Mouse (Mus musculus) intestine, postnatal 0 days (tissue): ENCODE results near the gene Plekhb1. TPM values are rescaled to one million over a fixed set of nuclear protein-coding genes. Genes with fewer than 3 reads are reported as not detected.

ENCODE experiments used
- ATAC-seq: fragments of 200-750 bp; cut with Nextera tagmentation; 2 replicates; pipeline ENCODE4 v1.8.0; 2017; ENCODE audit warnings: mild to moderate bottlenecking, moderate TSS enrichment, moderate library complexity
- H3K27ac ChIP-seq: fragments of 300-500 bp; sonication (generic); 2 replicates; pipeline ENCODE4 v1.5.1; 2014; ENCODE audit warnings: mild to moderate bottlenecking, low read depth, low read length, moderate library complexity
- H3K27me3 ChIP-seq: fragments of 300-500 bp; sonication (generic); replicated peaks from 2 replicates; pipeline ENCODE4 v1.6.1; 2014; ENCODE audit warnings: low read length, mixed read lengths; ENCODE audit not compliant: control insufficient read depth, insufficient read depth
- H3K36me3 ChIP-seq: fragments of 300-500 bp; sonication (generic); 2 replicates; pipeline ENCODE4 v1.6.1; 2014; ENCODE audit warnings: mild to moderate bottlenecking, moderate library complexity; ENCODE audit not compliant: control insufficient read depth, insufficient read depth
- H3K4me1 ChIP-seq: fragments of 300-500 bp; sonication (generic); replicated peaks from 2 replicates; pipeline ENCODE4 v1.6.1; 2014; ENCODE audit warnings: antibody characterized with exemption, low read length, mixed read lengths; ENCODE audit not compliant: control insufficient read depth, insufficient read depth
- H3K4me2 ChIP-seq: fragments of 300-500 bp; sonication (generic); replicated peaks from 2 replicates; pipeline ENCODE4 v1.6.1; 2014; ENCODE audit warnings: low read depth, mild to moderate bottlenecking, moderate library complexity
- H3K4me3 ChIP-seq: fragments of 300-500 bp; sonication (generic); 2 replicates; pipeline ENCODE4 v1.5.1; 2014; ENCODE audit warnings: low read depth, low read length
- H3K9ac ChIP-seq: fragments of 300-500 bp; sonication (generic); 2 replicates; pipeline ENCODE4 v1.6.1; 2014; ENCODE audit warnings: mild to moderate bottlenecking, low read depth, low read length
- H3K9me3 ChIP-seq: fragments of 300-500 bp; sonication (generic); 2 replicates; pipeline ENCODE4 v1.6.1; 2016; ENCODE audit warnings: mixed run types; ENCODE audit not compliant: control insufficient read depth
- CTCF ChIP-seq: sonication (generic); IDR thresholded peaks from 2 replicates; pipeline ENCODE4 v1.5.1; 2016; ENCODE audit warnings: low read depth, mild to moderate bottlenecking, control low read depth, antibody characterized with exemption, moderate library complexity
- WGBS: fragments of 180-500 bp; shearing (Covaris S2); extraction: QIAGEN DNeasy Blood & Tissue Kit; methylation state at CpG from one replicate; pipeline ENCODE4 v1.1.7; 2014; 5-methylcytosine and 5-hydroxymethylcytosine counted together
- polyA plus RNA-seq: library from polyadenylated mRNA; unstranded; fragments of >200 nt; fragmentation: Nextera tagmentation; extraction: Ambion mirVana; gene quantifications from 2 replicates; pipeline ENCODE4 v1.2.1, GENCODE M21; 2015

Gene Plekhb1
- polyA plus RNA-seq, 1 experiment from 2014 or later: 12.9 TPM

DNA sequence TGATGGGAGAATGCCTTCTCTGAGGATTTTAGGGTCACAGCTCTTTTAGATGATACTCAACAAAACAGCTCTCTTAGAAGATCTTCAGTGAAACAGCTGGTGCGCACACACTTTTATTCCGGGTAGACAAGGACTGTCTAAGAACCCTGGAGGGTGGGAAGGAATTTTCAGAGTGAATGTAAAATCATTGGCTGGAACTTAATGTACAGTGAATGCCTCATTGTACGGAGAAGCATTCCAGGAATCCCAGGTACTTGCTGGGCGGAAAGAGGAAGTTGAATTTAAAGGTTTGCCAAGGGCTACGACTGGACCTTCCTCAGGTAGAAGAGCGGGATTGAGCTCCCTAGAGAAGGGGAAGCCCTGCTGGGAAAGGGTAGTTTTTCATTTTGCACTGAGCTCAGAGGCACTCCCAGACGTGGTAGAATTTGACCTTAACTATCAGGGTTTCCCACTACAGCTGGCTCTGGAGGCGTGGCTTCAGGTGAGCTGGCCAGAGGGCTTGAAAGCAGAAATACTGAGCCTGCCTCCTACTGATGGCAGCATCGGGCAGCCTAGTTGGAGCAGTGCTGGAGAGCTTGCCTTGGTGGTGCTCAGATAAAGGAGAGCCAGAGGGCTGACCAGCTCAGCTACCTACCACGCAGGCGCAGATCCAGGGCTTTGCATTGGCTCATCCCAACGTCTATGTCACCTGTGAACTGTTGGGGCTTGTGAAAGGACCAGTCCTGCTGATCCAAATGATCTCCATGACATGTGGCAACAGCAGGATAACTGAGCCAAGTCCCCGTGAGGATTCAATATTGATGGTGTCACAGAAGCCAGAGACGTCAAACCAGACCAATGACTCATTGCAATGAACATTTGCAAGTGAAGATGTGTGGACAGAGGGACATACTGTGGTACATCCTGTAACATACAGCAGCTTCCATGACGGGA, 17.0 kb upstream of the Plekhb1 start:
- Histone ChIP-seq H3K27ac (no peak overlapping the region), H3K9me3 (no peaks in the 10 kb centered on the region), H3K4me3 (no peak overlapping the region), H3K4me2 (peak overlapping the region; percentile 25; the same call in 1 of the 2 replicates), H3K9ac (no peak overlapping the region), H3K36me3 (no peaks in the 10 kb centered on the region), H3K27me3 (no peaks in the 10 kb centered on the region), H3K4me1 (no peaks in the 10 kb centered on the region)
- WGBS: 50% methylated on average over 15 of the region's 15 CpGs
- TF ChIP-seq CTCF: no peak; the same call in 1 of the 2 replicates
- ATAC-seq: 0 out of 2 replicates have a peak, but pooled peaks have one; percentile 19

DNA sequence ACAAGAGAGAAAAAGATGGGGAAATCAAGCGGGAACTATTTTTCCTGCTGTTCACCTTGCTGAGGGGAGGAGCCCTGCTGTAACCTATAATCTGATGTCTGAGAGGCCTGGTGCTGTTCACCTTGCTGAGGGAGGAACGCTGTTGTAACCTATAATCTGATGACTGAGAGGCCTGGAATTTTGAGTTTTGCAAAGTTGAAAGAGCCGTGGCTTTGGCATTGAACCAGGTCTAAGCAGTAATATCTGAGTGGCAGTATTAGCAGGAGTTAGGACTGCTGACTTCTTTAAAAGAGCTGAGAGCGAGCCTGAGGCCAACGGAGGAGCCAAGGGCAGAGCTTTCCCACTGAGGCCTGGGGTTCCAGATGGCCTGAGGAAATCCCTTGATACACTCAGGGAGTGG, 15.8 kb upstream of the Plekhb1 start:
- no peaks in the 10 kb centered on the region for H3K4me1 ChIP-seq
- no peak overlapping the region for H3K9ac ChIP-seq
- no peak for ATAC-seq
- WGBS: 73% methylated on average over 5 of the region's 5 CpGs
- H3K4me3 ChIP-seq: no peak overlapping the region
- no peaks in the 10 kb centered on the region for H3K9me3 ChIP-seq
- no peak overlapping the region for H3K4me2 ChIP-seq
- H3K27me3 ChIP-seq: no peaks in the 10 kb centered on the region
- no peak for TF ChIP-seq CTCF
- H3K36me3 ChIP-seq: no peaks in the 10 kb centered on the region
- H3K27ac ChIP-seq: no peak overlapping the region

DNA sequence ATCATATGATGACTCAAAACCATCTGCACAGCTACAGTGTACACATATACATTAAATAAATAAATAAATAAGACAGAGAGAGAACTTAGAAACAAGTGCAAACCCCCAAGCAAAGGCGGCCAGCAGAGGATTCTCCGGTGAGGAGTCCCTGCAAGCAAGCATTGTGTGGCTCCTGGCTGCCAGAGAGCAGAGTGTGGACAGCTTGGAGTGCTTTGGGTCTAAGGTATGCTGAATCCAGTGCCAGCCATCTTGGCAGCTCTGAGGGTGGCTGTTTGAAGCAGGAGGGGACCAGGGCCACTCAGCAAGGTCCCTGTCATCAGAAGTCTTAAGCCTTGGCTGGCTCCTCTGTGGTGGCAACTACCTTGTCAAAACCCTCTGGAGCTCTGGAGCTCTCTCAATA, 12.7 kb upstream of the Plekhb1 start:
- H3K9me3 ChIP-seq: no peaks in the 10 kb centered on the region
- ATAC-seq: no peak
- no peak overlapping the region for H3K9ac ChIP-seq
- H3K4me1 ChIP-seq: no peaks in the 10 kb centered on the region
- H3K4me3 ChIP-seq: no peak overlapping the region
- no peak overlapping the region for H3K4me2 ChIP-seq
- H3K36me3 ChIP-seq: no peaks in the 10 kb centered on the region
- H3K27ac ChIP-seq: no peak overlapping the region
- TF ChIP-seq CTCF: no peak
- 0 out of 2 replicates have a peak, but pooled peaks cover 3% of the 10 kb centered on the region for H3K27me3 ChIP-seq
- 89% methylated on average over 2 of the region's 2 CpGs for WGBS

DNA sequence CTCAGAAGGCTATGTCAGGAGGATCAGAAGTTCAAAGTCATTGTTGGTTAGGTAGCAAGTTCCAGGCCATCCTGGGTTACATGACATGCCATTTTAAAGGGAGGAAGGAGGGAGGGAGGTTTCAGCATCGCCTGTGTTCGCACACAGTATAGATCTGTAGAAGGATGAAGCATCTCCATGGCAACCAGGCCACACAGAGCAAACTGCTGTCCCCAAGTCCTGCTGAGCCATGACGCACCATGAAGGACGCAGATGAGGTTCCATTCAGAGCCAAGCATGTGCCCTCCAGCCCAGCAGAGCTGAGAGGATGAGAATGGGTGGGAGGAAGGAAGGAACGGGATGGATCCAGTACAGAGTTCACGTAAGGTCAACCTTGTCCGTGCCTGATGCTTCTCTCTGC, 11.2 kb upstream of the Plekhb1 start:
- Histone ChIP-seq H3K9ac (no peak overlapping the region), H3K4me2 (no peak overlapping the region), H3K27me3 (0 out of 2 replicates have a peak, but pooled peaks cover 3% of the 10 kb centered on the region), H3K36me3 (no peaks in the 10 kb centered on the region), H3K9me3 (no peaks in the 10 kb centered on the region), H3K4me3 (no peak overlapping the region), H3K27ac (no peak overlapping the region), H3K4me1 (no peaks in the 10 kb centered on the region)
- ATAC-seq: no peak
- TF ChIP-seq CTCF: no peak
- WGBS: 77% methylated on average over 7 of the region's 7 CpGs

DNA sequence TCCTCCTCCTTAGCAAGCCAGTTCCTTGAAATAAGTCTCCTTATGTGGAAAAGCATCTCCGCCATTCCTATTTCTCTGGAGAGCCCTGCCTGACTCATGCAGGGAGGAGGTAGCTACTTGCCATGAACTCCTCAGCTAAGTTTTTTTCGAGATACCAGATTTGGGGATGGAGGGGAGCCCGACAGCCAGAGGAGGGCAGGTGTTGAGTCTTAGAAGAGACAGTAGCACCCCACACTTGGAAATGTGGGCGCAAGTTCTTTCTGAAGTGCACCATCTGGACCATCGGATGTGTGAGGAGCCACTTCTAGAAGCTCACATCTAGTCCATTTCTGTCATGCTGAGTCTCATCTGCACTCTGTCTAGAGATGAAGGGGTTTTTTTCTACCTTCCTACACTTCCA, 8.4 kb upstream of the Plekhb1 start:
- H3K27me3 ChIP-seq: 0 out of 2 replicates have a peak, but pooled peaks cover 3% of the 10 kb centered on the region
- no peak overlapping the region for H3K27ac ChIP-seq
- H3K4me3 ChIP-seq: no peak overlapping the region
- WGBS: 82% methylated on average over 5 of the region's 5 CpGs
- no peak overlapping the region for H3K9ac ChIP-seq
- H3K36me3 ChIP-seq: no peaks in the 10 kb centered on the region
- H3K9me3 ChIP-seq: no peaks in the 10 kb centered on the region
- TF ChIP-seq CTCF: no peak
- no peak overlapping the region for H3K4me2 ChIP-seq
- H3K4me1 ChIP-seq: no peaks in the 10 kb centered on the region
- no peak for ATAC-seq

DNA sequence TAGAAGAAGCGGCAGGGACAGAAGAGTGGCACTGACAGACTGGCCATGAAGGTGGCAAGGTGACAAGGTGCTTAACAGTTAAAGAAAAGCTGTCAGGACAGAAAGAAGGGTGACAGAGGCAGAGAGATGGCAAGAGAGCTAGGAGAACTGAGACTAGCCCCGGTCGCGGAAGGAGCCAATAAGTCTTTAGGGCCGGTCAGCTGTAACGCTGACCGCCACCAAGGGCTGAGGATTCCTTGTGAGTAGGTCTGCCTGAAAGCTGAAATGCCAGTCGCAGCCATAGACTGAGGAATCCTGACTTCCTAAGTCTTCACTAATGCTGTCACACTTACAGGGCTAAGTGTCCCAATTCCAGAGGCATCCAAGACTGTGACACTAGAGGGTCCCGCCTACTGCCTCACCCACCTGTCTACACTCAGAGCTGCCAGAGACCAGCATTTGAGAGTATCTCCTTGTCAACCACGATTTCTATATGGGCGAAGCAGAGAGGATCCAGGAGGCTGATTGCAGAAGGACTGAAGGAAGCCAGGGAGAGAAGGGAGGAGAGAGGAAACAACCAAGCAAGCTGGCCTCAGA, 1.6 kb upstream of the Plekhb1 start:
- ATAC-seq: 0 out of 2 replicates have a peak, but pooled peaks have one; percentile 17

More for the DNA sequence above, 1.6 kb upstream of the Plekhb1 start:
- 64% methylated on average over 11 of the region's 11 CpGs for WGBS
- Histone ChIP-seq H3K4me2 (0 out of 2 replicates have a peak overlapping the region, but pooled peaks have one; percentile 24), H3K4me1 (no peaks in the 10 kb centered on the region), H3K4me3 (no peak overlapping the region), H3K9me3 (no peaks in the 10 kb centered on the region), H3K27ac (no peak overlapping the region), H3K27me3 (no peaks in the 10 kb centered on the region), H3K9ac (no peak overlapping the region), H3K36me3 (no peaks in the 10 kb centered on the region)
- TF ChIP-seq CTCF: no peak
